Mouse (Mus musculus): Measurements from ENCODE around the gene Adssl1. TPM values are rescaled to one million over a fixed set of nuclear protein-coding genes. Genes with fewer than 3 reads are reported as not detected.

Gene Adssl1
- polyA plus RNA-seq, 1 experiment from 2014 or later: 4.0 TPM

DNA sequence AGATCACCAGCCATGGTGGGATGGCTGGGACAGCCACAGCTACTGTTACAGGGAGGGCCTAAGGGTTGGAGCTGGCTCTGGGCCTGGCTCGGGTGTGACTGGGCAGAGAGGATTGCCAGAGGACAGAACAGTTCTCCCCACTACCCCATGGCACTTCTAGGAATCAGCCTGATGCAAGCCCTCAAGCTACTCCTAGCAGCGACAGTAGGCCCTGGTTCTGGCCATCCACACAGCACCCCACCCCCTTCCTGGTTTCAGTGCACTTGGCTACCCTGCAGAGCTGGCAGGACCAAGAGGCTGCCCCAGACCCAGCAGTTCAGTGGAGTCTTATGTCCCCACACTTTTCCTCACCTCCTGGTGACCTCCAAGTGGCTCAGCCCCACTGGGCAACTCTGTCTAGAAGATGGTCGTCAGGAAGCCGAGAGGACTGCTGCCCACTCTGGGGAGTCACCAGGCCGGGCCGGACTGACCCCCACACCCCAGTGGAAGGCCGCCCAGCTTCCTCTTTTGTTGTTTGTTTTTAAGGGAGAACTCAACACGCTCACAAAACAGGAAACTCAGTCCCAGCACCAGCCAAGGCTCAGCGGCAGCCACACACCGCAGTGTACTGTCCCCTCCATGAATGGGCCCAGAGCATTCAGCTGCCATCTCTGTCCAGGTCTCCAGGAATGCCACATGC is 47.9 kb downstream of the Adssl1 start:
- H3K4me3 ChIP-seq: no peak overlapping the region
- peaks cover 80% of the 10 kb centered on the region for H3K4me1 ChIP-seq
- no peak overlapping the region for H3K27ac ChIP-seq (replicated peaks)
- no peaks in the 10 kb centered on the region for H3K27me3 ChIP-seq (replicated peaks; ENCODE audit: low read depth, poor library complexity, severe bottlenecking)
- H3K36me3 ChIP-seq (replicated peaks): peaks cover 96% of the 10 kb centered on the region
- no peak for DNase-seq (ENCODE audit: low spot score)
- WGBS: 86% methylated on average over 10 of the region's 10 CpGs
- no peaks in the 10 kb centered on the region for H3K9me3 ChIP-seq

DNA sequence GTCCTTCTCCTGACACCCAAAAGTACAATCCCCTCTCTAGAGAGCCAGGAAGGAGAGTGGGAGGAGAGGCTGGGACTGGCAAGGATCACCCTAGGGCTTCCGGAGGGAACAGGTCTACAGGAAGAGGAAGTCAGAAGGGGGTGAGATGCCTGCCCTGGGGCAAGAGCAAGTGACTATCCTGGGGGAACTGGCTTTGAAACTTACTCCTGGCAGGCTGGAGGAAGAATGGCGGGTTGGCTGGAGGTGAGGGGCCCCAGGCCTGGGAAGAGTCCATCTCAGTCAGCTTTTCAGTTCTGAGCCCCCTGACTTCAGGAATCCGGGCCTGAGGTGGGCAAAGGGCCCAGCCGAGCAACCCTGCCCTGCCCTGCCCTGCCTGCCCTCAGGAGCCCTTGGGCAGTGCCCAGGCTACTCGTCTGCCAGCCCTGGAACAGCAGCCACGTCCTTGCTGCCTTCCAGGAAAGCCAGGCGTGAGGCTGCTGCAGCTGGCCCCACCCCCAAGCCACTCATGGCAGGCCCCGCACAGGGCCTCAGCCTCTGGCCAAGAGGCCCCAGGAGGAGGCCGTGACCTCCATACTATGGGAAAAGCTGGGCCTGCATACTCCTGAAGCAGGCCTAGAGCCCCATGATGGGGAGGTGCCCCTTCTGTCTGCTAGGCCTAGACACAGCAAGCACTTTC is 51.0 kb downstream of the Adssl1 start:
- peak overlapping the region; percentile 75 for H3K27ac ChIP-seq (replicated peaks)
- H3K9me3 ChIP-seq: no peaks in the 10 kb centered on the region
- H3K4me1 ChIP-seq: peaks cover 72% of the 10 kb centered on the region
- peak overlapping the region; percentile 100 for H3K4me3 ChIP-seq
- DNase-seq (ENCODE audit: low spot score): peak; percentile 30
- H3K36me3 ChIP-seq (replicated peaks): peaks cover 65% of the 10 kb centered on the region
- 53% methylated on average over 9 of the region's 9 CpGs for WGBS
- H3K27me3 ChIP-seq (replicated peaks; ENCODE audit: low read depth, poor library complexity, severe bottlenecking): no peaks in the 10 kb centered on the region

DNA sequence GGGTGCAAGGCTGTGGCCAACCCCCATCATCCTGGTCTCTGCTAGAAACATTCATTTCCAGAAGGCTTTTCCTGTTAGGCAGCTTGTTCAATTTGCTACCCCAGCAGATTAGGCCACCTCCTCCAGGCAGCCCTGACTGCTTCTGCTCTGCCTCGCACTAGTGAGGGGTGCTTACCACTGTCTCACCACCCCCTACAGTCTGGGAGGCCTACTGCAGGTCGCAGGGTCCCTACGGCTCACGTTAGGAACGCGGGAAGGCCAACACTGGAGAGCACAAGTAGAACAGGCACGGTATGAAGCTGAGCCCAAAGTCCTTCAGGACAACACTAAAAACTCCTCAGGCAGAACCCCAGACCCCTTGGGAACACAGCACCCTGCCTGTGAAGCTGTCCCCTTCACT is 52.0 kb downstream of the Adssl1 start:
- 81% methylated on average over 7 of the region's 7 CpGs for WGBS
- peaks cover 69% of the 10 kb centered on the region for H3K4me1 ChIP-seq
- H3K36me3 ChIP-seq (replicated peaks): peaks cover 54% of the 10 kb centered on the region
- DNase-seq (ENCODE audit: low spot score): peak; percentile 30
- no peaks in the 10 kb centered on the region for H3K9me3 ChIP-seq
- H3K27ac ChIP-seq (replicated peaks): peak overlapping the region; percentile 75
- peak overlapping the region; percentile 100 for H3K4me3 ChIP-seq
- peaks cover 8% of the 10 kb centered on the region for H3K27me3 ChIP-seq (replicated peaks; ENCODE audit: low read depth, poor library complexity, severe bottlenecking)

DNA sequence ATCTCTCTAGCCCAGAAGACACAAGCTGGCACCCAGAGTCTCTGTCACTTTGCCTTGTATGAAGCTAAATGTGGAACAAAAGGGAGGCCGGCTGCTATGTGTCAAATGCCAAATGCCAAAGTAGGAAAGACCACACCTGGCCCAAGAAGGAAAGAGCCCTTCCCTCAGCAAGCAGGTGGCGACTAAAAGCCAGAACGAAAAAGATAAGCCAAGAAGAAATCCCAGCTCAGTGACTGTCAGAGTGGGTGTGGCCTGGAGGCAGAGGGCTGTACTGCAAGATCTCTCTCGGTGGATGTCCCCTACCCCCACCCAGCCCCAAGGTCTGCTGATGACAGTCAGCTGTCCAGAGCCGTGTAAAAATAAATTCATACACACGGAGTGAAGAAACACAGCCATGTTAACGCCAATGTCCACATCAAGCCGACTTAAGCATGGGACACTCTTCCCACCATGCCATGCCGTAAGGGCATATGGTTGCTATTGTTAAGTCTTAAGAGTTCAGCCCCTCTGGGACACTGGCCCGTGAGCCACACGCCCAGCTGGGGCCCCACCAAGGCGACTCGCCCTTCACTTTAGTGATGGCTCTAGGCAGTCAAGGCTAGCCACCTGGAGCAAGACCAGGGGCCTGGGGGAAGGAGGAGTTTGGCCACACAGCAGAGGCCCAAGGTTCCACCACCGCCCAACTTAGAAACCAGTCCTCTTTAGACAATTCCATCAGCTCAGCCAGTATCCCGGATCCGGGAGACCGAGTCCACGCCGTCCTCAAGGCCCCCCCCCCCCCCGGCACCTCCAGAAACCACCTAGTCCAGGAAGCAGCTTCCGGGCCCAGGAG is 53.1 kb downstream of the Adssl1 start:
- Histone ChIP-seq H3K4me3 (peak overlapping the region; percentile 100), H3K36me3 (replicated peaks) (peaks cover 44% of the 10 kb centered on the region), H3K27ac (replicated peaks) (peak overlapping the region; percentile 99), H3K27me3 (replicated peaks; ENCODE audit: low read depth, poor library complexity, severe bottlenecking) (peaks cover 18% of the 10 kb centered on the region), H3K4me1 (peaks cover 71% of the 10 kb centered on the region), H3K9me3 (no peaks in the 10 kb centered on the region)
- 8% methylated on average over 21 of the region's 21 CpGs for WGBS
- DNase-seq (ENCODE audit: low spot score): peak; percentile 63

DNA sequence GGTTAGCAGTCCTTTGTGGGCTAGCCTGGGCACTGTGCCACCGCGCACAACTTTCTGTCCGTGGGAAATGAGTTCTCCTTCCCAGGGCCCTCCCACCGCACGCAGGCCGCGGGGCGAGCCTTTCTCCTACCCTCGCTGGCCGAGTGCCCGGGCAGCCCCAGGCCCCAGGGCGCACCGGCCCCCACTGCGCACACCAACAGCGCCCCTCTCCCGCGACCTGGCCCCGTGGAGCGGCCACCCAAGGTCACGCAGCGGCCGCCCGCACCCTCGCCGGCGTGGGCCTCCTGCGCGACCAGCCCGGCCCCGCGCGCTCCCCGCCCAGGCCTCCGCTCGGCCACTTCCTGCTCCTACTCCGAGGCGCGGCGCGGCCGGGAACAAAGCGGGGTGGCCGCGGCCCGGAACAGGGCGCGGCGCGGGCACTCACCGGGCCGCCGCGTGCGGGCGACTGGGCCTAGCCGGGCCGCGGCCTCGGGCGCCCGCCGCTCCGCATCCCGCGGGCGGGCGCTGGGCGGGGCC is 53.8 kb downstream of the Adssl1 start:
- 6% methylated on average over 68 of the region's 68 CpGs for WGBS
- DNase-seq (ENCODE audit: low spot score): peak; percentile 63
- H3K36me3 ChIP-seq (replicated peaks): peaks cover 37% of the 10 kb centered on the region
- peaks cover 25% of the 10 kb centered on the region for H3K27me3 ChIP-seq (replicated peaks; ENCODE audit: low read depth, poor library complexity, severe bottlenecking)
- peak overlapping the region; percentile 99 for H3K27ac ChIP-seq (replicated peaks)
- peak overlapping the region; percentile 100 for H3K4me3 ChIP-seq
- H3K4me1 ChIP-seq: peaks cover 74% of the 10 kb centered on the region
- H3K9me3 ChIP-seq: no peaks in the 10 kb centered on the region

DNA sequence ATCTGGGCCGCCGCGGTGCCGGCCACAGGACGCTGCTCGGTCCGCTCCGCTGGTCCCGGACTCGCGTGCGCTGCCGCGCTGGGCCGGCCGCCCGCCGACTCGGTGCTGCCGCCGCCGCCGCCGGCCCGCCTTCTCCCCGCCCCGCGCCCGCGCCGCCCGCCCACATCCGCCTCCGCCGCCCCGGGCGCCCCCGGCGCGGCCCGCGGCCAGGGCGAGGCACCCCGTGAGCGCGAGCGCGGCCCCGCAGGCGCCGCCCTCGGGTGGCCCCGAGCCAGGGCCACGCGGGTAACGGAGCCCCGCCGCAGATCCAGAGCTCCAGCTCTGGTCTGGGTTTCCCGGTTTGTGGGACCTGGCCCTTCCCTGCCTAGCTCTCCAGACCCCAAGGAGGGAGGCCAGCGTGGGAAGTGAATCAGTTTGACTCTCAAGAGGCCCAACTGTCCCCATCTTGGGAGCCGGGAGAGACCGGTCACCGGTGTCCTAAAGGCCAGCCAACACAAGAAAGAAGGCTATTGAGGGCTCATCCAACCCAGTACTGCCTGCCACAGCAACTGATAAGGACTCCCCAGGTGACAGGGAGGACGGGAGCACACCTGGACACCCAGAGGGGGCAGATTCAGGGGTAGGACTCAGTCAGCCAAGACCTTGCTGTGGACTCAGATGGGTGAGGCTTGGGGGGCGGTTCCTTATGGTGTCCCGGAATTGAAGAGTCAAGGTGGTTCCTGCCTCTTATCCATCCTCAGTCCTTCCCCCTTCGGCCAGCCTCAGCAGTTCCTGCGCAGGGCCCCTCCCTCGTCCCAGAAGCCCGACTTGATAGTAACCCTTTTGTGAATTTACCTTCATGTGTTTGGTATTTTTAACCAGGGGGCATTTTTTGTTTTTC is 54.5 kb downstream of the Adssl1 start, which contains the start of gene Akt1:
TSS of gene Akt1 (minus strand) at position 753 of the 880 bp plus-strand sequence.
- Histone ChIP-seq H3K36me3 (replicated peaks) (peaks cover 30% of the 10 kb centered on the region), H3K9me3 (no peaks in the 10 kb centered on the region), H3K4me3 (peak within 1 kb of the TSS; percentile 100), H3K4me1 (peaks cover 74% of the 10 kb centered on the region), H3K27ac (replicated peaks) (peak within 1 kb of the TSS; percentile 99), H3K27me3 (replicated peaks; ENCODE audit: low read depth, poor library complexity, severe bottlenecking) (peaks cover 33% of the 10 kb centered on the region)
- peak; percentile 72 for DNase-seq (ENCODE audit: low spot score)
- 12% methylated on average over 70 of the region's 70 CpGs for WGBS

GRCm38 (mm10) chr12:112675245-112676035 is 55.6 kb downstream of the Adssl1 start:
- no peaks in the 10 kb centered on the region for H3K9me3 ChIP-seq
- H3K4me1 ChIP-seq: peaks cover 69% of the 10 kb centered on the region
- DNase-seq (ENCODE audit: low spot score): peak; percentile 88
- peak overlapping the region; percentile 100 for H3K4me3 ChIP-seq
- H3K27ac ChIP-seq (replicated peaks): peak overlapping the region; percentile 99
- H3K27me3 ChIP-seq (replicated peaks; ENCODE audit: low read depth, poor library complexity, severe bottlenecking): peaks cover 43% of the 10 kb centered on the region
- WGBS: 16% methylated on average over 18 of the region's 18 CpGs
- peaks cover 19% of the 10 kb centered on the region for H3K36me3 ChIP-seq (replicated peaks)

DNA sequence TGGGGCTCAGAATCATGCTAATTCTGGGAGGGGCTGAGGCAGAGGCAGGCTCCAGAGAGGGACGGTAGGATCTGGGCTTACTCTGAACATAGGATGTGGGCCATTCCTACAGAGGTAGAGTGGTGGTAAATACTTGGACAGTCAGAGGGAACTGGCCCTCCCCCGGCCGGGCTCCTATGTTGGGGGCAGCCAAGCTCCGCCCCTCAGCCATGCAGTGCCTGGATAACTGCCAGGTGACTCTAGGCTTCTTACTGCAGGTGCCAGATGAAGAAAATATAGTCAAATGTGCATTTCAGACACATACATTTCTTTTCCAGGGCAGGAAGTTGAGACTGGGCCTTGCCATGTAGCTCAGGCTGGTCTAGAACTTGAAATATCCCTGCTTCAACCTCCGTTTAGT is 57.2 kb downstream of the Adssl1 start:
- Histone ChIP-seq H3K9me3 (no peaks in the 10 kb centered on the region), H3K27me3 (replicated peaks; ENCODE audit: low read depth, poor library complexity, severe bottlenecking) (peaks cover 60% of the 10 kb centered on the region), H3K36me3 (replicated peaks) (peaks cover 7% of the 10 kb centered on the region; the same call in 1 of the 2 replicates), H3K4me1 (peaks cover 53% of the 10 kb centered on the region), H3K27ac (replicated peaks) (no peak overlapping the region), H3K4me3 (no peak overlapping the region)
- WGBS: 63% methylated on average over 5 of the region's 5 CpGs
- DNase-seq (ENCODE audit: low spot score): no peak

DNA sequence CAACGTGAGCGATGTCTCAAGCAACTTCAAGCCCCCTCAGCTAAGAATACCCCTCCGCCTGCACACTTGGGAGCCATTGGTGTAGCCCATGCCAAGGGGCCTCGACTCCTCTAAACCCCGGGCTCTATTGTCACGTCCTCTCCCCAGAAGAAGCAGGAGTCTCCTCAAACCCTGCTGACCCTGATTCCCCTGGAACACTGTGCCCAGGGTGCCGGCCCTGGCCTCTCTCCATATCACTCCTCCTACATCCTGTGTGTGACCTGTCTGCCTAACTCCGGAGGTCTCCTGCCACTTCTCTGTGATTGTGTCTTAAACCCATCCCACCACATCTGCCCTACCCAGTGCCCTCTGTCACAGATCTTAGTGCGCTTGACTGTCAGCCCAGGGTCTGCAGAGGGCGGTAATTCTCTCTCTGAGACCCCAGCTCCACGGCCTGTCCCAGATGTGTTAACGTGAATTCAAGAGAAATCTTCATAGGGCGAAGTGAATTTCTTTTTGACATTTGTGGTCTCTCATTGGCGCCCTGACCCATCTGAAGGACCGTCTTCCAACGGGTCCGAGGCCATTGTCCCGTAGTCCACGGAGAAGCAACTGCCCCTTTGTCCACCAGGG is 58.2 kb downstream of the Adssl1 start:
- WGBS: 18% methylated on average over 19 of the region's 19 CpGs
- Histone ChIP-seq H3K9me3 (no peaks in the 10 kb centered on the region), H3K4me3 (peak overlapping the region; percentile 74), H3K36me3 (replicated peaks) (0 out of 2 replicates have a peak, but pooled peaks cover 4% of the 10 kb centered on the region), H3K27ac (replicated peaks) (peak overlapping the region; percentile 80), H3K27me3 (replicated peaks; ENCODE audit: low read depth, poor library complexity, severe bottlenecking) (peaks cover 69% of the 10 kb centered on the region), H3K4me1 (peaks cover 43% of the 10 kb centered on the region)
- DNase-seq (ENCODE audit: low spot score): no peak

DNA sequence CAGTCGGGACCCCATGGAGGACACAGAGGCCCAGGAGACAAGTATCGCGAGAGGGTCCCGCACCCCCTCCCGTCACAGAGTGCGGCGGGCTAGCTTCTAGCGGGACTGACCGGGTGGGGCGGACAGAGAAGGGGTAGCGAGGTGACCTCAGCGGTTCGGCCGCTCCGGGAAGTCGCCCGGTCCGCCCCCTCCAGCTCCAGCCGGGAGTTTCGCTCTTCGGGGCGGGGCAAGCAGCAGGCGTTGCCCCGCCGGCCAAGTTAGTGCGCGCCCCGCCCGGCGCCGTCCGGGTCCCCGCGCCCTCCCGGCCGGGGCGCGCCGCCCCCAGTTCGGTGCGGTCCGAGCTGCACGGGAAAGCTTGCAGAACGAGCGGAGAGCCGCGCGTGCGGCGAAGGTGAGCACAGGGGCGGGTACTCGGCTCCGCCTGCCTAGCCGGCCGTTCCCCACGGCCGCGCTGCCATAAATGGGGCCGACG is 58.7 kb downstream of the Adssl1 start, which contains the start of gene Zbtb42:
TSS of gene Zbtb42 (plus strand) at position 274 of the 472 bp plus-strand sequence.
- H3K27ac ChIP-seq (replicated peaks): peak within 1 kb of the TSS; percentile 80
- DNase-seq (ENCODE audit: low spot score): peak; percentile 84

More for the DNA sequence above, 58.7 kb downstream of the Adssl1 start, which contains the start of gene Zbtb42:
- peaks cover 75% of the 10 kb centered on the region for H3K27me3 ChIP-seq (replicated peaks; ENCODE audit: low read depth, poor library complexity, severe bottlenecking)
- 0 out of 2 replicates have a peak, but pooled peaks cover 4% of the 10 kb centered on the region for H3K36me3 ChIP-seq (replicated peaks)
- no peaks in the 10 kb centered on the region for H3K9me3 ChIP-seq
- under 1% methylated on average over 60 of the region's 60 CpGs for WGBS
- peaks cover 40% of the 10 kb centered on the region for H3K4me1 ChIP-seq
- peak within 1 kb of the TSS; percentile 74 for H3K4me3 ChIP-seq

Measured in embryonic facial prominence, embryonic 10.5 days (tissue).